Mouse (Mus musculus): ENCODE data around the gene Tert.

Gene Tert

DNA sequence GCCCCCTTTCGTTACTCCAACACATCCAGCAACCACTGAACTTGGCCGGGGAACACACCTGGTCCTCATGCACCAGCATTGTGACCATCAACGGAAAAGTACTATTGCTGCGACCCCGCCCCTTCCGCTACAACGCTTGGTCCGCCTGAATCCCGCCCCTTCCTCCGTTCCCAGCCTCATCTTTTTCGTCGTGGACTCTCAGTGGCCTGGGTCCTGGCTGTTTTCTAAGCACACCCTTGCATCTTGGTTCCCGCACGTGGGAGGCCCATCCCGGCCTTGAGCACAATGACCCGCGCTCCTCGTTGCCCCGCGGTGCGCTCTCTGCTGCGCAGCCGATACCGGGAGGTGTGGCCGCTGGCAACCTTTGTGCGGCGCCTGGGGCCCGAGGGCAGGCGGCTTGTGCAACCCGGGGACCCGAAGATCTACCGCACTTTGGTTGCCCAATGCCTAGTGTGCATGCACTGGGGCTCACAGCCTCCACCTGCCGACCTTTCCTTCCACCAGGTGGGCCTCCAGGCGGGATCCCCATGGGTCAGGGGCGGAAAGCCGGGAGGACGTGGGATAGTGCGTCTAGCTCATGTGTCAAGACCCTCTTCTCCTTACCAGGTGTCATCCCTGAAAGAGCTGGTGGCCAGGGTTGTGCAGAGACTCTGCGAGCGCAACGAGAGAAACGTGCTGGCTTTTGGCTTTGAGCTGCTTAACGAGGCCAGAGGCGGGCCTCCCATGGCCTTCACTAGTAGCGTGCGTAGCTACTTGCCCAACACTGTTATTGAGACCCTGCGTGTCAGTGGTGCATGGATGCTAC is at the start of gene Tert:
Gene Tert, plus strand, starts transcription at position 167 of the 805 bp plus-strand sequence.
- peak; percentile 22 for DNase-seq (ENCODE audit: low spot score)

DNA sequence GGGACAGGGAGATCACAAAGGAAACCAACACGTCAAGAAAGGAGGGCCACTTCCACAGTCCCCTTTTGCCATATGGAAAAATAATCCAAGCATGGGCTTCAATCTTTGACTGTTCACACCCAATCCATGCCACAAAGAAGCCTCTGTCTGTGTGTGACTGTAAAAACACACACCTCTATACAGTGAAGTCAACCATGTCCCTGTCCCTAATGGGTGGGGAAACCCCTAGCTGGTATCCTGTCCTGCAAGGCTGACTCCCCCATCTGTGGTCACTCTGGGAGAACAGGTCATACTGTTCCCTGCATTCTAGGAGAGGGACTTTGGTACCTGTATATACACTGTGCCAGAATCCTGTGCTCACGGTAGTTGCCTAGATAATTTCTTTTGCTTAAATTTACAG is 49.4 kb upstream of the Tert start:
- no peak for DNase-seq (ENCODE audit: low spot score)

DNA sequence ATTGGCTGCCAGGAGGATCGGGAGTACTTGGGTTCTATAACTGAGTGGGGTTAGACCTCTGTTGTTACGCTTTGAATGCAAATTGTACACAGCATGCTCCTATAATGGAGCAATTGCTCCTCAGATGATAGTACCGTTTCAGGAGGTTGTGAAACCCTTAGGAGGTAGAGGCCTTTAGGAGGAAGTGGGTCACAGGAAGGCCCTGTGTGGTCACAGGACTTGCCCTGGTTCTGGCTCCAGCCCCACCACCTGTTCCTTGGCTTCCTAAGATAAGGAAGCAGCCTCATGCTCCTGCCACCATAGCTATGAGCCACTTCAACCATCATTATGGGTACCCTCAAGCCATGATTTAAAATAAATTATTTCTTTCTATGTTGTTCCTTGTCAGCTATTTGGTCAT is 35.2 kb upstream of the Tert start:
- DNase-seq (ENCODE audit: low spot score), result no peak

DNA sequence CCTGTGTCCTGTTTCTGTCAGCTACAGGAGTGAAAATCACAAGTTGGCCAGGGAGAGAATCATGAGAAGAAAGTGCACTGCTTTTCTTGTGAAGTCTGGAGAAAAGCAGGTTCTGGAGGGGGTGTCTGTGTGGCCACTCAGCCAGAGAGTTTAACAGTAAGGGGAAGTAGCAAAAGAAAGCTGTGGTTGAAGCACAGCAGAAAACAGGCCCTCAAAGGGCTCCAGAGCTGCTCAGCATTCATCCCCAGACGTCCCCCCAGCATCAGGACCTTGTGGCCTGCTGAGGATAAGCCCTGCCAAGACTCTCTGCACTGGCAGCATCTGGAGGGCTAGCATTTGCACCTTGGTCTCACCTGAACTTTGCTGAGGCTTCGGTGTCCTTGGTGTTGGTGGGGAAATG is 34.2 kb upstream of the Tert start:
- no peak for DNase-seq (ENCODE audit: low spot score)

DNA sequence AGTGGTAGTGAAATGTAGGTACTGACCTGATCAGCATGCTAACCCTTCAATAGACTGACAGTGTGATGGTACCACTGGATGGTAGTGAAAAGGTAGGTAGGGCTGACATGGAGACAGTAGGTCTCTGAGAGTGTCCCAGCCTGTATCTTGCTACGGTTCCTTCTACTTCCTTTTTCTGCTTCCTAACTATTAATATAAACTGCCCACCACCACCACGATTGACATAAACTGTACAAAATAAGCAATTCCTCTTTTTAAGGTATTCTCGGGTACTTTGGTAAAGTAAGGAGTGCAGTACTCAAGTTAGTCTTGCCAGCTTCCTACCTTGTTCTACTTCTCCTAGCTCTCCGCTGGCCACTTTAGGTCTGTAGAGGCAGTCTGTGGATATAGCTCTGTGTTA is 30.4 kb upstream of the Tert start:
- no peak for DNase-seq (ENCODE audit: low spot score)

DNA sequence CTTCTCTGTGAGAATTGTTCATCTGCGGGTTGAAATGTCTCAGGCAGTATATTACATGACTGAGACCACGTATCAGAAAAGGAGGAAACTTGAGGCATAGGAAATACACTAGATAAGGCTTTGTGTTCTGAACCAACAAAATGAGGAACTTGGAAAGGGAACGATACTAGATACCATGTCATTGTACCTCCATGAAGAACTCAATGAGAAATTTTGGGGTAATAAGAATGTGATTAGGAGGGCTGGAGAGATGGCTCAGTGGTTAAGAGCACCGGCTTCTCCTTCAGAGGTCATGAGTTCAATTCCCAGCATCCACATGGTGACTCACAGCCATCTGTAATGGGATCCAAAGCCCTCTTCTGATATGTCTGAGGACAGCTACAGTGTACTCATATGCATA is 26.5 kb upstream of the Tert start:
- DNase-seq (ENCODE audit: low spot score), result no peak

DNA sequence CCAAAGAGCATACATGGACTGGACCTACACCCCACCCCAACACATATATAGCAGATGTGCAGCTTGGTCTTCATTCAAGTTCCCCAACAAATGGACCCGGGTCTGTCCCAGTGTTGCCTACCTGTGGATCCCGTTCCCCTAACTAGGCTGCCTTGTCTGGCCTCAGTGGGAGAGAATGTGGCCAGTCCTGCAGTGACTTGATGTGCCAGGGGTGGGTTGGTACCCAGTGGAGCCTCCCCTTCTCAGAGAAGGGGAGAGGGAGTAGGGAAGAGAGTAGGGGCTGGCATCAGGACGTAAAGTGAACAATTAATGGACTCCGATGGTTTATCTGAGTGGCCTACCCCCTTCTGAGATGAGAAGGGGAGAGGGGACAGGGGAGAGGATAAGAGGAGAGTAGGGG is 23.7 kb upstream of the Tert start:
- no peak for DNase-seq (ENCODE audit: low spot score)

DNA sequence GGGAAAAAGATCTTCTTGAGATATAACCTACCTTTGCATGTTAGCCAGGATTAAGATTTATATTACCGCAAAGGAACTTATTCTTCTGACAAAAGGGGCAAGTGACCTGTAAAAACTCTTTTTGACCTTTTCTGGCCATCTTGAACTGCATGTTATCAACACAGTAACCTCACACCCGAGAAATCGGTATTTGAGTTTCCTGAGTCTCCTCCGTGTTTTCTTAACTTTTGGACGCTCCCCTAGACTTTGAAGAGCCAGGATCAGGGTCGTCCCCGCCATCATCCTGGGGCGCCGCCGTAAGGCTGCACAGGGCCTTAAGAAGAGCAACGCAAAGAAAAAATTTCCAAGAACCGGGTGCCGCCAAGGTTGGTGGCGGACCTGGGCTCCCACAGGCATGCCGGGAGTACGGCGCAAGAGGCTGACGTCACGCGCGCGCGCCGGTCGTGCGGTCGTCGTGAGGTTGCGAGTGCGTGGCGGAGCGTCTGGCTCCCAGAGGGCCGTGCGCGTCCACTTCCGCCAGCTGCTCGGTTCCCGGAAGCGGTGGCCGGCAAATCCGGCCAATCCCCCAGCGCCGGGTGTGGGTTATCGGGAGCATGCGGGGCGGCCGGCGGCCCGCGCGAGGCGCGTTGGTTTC is 23.1 kb upstream of the Tert start, which contains the start of gene Clptm1l:
Gene Clptm1l, plus strand, starts transcription at position 485 of the 634 bp plus-strand sequence.
- DNase-seq (ENCODE audit: low spot score), result peak; percentile 93

DNA sequence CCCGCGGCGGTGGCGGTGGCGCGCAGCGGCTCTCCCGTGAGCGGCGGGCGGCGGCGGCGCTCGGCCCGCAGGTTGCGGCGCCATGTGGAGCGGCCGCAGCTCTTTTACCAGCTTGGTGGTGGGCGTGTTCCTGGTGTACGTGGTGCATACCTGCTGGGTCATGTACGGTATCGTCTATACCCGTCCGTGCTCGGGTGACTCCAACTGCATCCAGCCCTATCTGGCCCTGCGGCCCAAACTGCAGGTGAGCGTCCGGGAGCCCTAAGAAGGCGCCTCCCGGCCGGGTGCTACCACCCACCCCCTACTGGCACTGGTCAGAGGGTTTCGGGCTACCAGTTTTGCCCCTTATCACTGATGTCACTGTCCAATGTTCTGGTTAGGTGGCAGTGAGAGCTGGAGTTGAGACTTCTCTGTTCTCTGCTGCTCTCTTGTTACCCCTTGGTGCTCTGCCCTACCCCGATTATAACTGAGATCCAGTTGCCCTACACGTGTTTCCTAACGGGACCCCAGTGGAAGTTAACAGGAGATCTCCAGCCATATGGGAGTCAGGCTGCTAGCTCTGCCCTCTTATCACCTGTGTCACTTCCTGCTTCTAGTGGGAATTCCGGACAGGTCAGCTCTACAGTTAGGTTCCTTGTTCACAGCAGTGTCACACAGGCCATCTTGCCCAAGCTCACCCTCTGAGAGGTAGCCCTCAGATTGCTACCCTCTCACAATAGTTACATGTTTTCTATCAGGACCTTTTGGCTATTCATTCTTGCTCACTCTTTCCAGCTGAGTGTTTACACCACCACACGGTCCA is 22.4 kb upstream of the Tert start:
- no peak for DNase-seq (ENCODE audit: low spot score)

DNA sequence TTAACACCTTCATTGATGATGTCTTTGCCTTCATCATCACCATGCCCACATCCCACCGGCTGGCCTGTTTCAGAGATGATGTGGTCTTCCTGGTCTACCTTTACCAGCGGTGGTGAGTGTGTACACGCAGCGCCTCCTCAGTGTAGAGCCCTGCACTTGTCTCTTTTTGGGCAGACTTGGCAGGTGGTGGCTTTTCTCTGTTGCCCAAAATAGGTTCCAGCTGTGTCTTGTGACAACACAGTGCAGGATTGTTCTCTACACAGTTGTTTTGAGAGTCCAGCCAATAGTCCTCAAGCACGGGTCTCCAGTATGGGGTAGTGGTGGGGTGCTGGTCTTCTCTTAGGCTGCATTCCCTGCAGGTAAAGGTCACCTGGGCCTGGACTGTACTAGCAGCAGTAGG is 8.3 kb upstream of the Tert start:
- no peak for DNase-seq (ENCODE audit: low spot score)

DNA sequence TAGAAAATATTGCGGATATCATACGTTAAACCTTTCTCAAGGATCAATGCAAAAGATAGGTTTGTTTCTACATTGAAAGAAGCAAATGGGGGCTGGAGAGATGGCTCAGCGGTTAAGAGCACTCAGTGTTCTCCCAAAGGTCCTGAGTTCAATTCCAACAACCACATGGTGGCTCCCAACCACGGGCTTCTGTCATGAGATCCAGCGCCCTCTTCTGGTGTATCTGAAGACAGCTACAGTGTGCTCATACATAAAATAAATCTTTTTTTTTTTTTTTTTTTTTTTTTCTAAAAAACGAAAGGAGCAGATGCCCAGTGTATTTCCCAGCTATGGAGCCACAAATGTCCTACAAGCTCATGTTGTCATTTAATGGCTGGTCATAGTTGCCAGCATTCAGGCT is 6.1 kb upstream of the Tert start:
- DNase-seq (ENCODE audit: low spot score), result no peak

DNA sequence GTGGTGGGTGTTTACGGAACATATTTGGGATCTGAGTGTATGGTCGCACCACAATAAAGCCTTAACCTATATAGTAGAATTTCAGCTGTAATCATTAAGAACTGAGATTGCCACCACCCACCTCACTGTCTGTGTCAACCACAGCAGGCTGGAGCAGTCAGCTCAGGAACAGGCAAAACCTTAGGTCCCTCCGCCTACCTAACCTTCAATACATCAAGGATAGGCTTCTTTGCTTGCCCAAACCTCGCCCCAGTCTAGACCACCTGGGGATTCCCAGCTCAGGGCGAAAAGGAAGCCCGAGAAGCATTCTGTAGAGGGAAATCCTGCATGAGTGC is 334 bp upstream of the Tert start:
- no peak for DNase-seq (ENCODE audit: low spot score)

DNA sequence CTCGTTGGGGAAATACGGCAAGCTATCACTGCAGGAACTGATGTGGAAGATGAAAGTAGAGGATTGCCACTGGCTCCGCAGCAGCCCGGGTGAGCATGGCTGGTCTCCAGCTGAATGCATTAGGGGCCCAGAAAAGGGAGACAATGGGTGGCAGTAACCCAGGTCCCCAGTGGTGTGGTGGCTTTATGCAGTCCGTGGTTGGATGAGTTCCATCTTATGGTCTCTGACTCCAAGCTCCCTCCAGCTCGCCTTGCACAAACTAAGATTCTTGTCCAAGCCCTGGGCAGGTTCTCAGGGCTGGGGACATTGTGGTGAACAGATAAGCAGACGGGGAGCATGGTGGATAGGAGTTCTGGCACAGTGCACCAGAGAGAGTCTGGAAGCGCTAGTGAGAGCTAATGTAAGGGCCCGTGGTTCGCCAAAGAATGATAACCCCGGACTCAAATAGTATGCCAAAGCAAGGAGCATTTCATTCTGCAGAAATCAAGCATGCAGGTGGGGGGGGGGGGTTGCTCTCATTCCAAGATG is 1.9 kb downstream of the Tert start:
- DNase-seq (ENCODE audit: low spot score), result no peak

DNA sequence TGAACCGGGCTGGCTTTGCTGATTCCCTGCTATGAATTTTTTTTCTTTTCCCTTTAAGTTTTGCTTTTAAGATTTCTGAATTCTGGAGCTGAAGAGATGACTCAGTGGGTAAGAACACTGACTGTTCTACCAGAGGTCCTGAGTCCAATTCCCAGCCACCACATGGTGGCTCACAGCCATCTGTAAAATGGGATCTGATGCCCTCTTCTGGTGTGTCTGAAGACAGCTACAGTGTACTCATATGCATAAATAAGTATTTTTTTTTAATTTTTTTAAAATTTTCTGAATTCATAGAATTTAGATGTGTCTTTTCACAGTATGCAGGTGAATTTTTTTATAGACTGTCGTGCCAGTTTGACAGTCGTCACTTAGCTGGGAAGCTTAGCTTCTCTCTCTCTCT is 5.1 kb downstream of the Tert start:
- no peak for DNase-seq (ENCODE audit: low spot score)

DNA sequence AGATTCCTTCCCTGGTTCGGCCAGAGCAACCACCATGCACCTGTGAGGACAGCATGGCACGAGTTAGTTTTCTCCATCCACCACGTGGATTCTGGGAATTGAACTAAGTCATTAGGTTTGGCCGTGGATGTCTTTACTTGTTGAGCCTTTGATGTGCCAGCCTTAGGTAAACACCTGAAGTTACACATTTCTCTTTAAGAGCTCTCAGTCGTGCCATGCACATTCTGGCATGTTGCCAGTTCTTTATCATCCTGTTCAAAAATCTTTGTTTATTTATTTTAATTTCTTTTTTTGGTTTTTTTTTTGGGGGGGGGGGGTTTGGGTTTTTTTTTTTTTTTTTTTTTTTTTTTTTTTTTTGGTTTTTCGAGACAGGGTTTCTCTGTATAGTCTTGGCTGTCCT is 11.1 kb downstream of the Tert start:
- DNase-seq (ENCODE audit: low spot score), result no peak

DNA sequence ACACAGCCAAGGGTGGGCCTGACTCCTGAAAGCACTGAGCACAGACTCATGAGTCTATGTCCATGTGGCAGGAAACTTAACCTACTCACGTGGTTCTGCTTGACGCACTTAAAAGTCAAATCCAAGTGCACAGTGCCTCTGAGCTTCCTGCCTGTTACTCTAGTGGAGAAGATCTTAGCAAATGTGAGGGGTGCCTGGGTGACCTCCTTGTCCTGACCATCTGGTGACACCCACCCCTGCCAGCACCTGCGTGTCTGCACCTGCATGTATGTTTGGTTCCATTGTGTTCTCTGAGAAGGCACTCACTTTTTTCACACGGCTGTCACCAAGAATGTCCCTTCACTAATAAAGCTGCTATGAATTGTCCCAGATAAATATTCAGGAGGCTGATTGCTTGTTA is 14.6 kb downstream of the Tert start:
- DNase-seq (ENCODE audit: low spot score), result no peak

DNA sequence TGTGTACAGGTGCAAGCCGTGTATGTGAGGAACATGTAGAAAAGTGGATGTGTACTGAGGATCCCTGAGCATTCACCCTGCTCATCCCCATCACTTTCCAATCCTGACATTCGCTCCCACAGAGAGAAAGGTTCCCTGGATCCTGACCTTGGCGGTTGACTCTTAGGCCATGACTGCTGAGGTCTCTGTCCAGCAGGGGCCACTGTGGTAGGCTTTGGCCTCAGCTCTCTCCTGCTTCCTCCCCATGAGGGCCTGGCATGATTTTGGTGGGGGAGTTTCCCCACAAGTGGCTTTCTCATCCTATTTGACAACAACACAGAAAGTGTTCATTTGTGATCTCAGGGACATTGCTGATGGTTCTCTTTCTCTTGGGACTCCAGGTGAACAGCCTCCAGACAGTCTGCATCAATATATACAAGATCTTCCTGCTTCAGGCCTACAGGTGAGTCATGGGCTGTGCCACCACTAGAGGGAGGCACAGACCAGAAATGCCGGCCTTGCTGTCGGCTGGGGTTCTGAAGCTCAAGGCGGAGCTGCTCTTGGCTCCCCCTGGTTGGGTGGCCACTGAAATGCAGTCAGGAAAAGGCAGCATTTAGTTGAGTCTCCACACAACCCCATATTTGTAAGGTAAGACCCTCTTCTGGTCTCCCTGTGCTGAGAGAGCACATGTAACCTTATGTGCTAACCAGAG is 19.8 kb downstream of the Tert start:
- peak; percentile 9 for DNase-seq (ENCODE audit: low spot score)

DNA sequence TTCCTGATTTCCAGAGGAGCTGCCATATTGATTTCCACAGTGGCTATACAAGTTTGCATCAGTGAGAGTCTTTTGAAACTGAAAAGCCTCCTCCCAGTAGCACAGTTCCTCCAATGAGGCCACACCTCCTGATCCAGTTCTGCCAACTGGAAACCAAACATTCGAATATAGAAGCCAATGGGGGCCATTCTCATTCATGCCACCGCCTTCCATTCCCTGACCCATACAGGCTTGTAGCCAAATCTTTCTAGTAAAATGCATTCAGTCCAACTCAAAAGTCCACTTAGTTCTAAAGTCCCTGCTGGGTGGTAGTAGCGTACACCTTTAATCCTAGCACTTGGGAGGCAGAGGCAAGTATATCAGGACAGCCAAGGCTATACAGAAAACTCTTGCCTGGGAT is 26.6 kb downstream of the Tert start:
- DNase-seq (ENCODE audit: low spot score), result no peak

DNA sequence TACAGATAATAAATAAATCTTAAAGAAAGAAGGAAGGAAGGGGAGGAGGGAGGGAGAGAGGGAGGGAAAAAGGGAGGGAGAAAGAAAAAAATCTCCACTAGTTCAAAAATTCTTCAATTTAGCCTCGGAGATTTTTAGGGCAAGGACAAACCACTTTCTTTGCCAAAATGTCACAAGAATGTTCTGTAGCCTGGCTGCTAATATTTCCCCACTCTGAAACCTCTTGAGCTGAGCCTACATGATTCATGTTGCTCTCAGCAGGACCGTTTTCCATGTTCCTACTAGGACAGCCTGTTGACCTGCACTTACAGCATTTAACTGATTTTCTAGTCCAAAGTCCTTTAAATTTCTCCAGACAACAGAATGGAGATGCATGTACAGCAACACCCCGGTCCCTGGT is 28.3 kb downstream of the Tert start:
- no peak for DNase-seq (ENCODE audit: low spot score)

DNA sequence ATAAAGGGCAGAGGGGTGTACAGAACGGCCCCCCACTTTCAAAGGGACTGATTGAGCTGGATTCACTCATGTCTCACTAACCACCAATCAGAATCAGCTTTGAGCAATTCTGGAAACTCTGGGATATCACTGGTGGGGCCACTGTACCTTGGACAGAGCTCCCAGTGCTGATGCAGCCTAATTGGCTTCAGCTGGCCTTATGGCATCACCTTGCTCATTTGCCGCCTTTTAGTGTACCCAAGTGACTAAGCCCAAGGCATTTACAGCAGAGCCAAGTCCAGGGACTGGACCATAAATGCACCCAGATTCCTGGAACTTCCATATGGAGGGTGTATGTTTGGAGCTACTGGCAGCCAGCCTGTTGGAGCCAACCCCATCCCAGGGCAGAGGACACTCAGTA is 32.2 kb downstream of the Tert start:
- DNase-seq (ENCODE audit: low spot score), result no peak

DNA sequence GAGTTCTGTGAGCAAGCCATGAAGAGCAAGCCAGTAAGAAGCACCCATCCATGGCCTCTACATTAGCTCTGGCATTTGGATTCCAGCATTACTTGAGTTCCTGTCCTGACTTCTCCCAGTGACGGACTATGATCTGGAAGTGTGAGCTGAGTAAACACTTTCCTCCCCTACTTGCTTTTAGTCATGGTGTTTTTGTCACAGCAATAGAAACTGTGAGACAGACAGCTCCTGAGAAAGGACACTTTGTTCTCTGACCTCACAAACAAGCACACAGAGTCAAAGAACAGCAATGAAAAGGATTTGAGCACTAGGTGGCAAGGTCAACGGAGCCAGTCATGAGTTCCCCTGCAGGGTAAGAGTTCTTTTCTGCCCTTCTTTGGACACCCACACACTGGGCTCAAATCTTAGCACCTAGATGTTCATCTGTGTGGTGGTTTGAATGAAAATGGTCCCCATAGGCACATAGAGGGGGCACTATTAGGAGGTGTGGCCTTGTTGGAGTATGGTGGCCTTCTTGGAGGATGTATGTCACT is 33.5 kb downstream of the Tert start:
- DNase-seq (ENCODE audit: low spot score), result no peak

DNA sequence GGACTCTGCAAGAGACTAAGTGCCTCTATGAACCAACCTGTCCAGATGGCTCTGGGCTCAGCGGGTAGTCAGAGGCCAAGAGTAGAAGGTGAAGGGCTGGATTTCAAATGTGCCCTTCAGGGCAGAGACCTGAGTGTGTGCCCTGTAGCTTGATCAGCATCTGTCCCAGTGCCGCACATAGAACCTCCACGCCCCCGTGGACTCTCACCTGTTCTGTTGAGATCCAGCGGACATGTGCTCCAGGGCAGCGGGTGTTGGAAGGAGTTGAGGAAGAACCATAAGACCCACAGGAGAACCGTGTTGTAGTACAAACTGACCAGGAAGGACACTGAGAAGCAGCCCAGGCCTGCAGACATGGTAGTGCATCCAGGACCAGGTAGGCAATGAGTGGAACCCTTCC is 48.5 kb downstream of the Tert start:
- DNase-seq (ENCODE audit: low spot score), result no peak

All from ovary, adult 18-20 months (tissue).